Mouse (Mus musculus) CH12.LX (cell line): ENCODE results near the gene Olfr12. TPM values are rescaled to one million over a fixed set of nuclear protein-coding genes. Genes with fewer than 3 reads are reported as not detected.

Experiments used
- DNase-seq: peaks from one replicate; pipeline ENCODE4 v3.0.0-alpha.2; 2013; ENCODE audit errors: extremely low read depth
- H3K27ac ChIP-seq: 2 replicates; pipeline ENCODE4 v1.5.1; 2012; ENCODE audit warnings: low read depth, mild to moderate bottlenecking, control low read depth, moderate library complexity; ENCODE audit not compliant: insufficient read depth
- H3K27me3 ChIP-seq: replicated peaks from 2 replicates; pipeline ENCODE3; 2012; ENCODE audit warnings: inconsistent platforms
- H3K36me3 ChIP-seq, 2 experiments: replicated peaks in 1 of 2; 2 replicates each; pipeline versions ENCODE3 to v1.6.1; 2012; ENCODE audit warnings: inconsistent platforms in 1 of 2, low read length in 1 of 2, mild to moderate bottlenecking in 1 of 2, mixed read lengths in 1 of 2, moderate library complexity in 1 of 2; ENCODE audit not compliant: control insufficient read depth in 1 of 2, insufficient read depth in 1 of 2
- H3K4me1 ChIP-seq, 2 experiments: 2 replicates each; pipeline ENCODE4 v1.6.1; 2012; ENCODE audit warnings: inconsistent platforms in 1 of 2, moderate library complexity in 1 of 2; ENCODE audit not compliant: insufficient read depth in 2 of 2, control insufficient read depth in 1 of 2
- H3K4me2 ChIP-seq: 2 replicates; pipeline ENCODE4 v1.6.1; 2012; ENCODE audit warnings: low read depth, mild to moderate bottlenecking, control low read depth; ENCODE audit not compliant: poor library complexity, insufficient read depth, severe bottlenecking
- H3K4me3 ChIP-seq, 3 experiments: fragments of 150-350 bp in 1 of 3; sonication (generic) in 1 of 3; replicated peaks in 1 of 3; 2 replicates each; pipeline versions ENCODE3 to v1.5.1; 2011 to 2012; ENCODE audit warnings: low read depth in 2 of 3, low read length in 2 of 3, mild to moderate bottlenecking in 2 of 3, moderate library complexity in 2 of 3, control low read depth in 1 of 3, improper control_type of control experiment in 1 of 3, inconsistent platforms in 1 of 3, mixed read lengths in 1 of 3; ENCODE audit not compliant: poor library complexity in 1 of 3
- H3K79me2 ChIP-seq: replicated peaks from 2 replicates; pipeline ENCODE4 v1.6.1; 2012; ENCODE audit warnings: mild to moderate bottlenecking, moderate library complexity; ENCODE audit not compliant: control insufficient read depth, poor library complexity, insufficient read depth, severe bottlenecking; ENCODE audit errors: extremely low read depth
- H3K9ac ChIP-seq: 2 replicates; pipeline ENCODE4 v1.6.1; 2012; ENCODE audit warnings: low read depth, mild to moderate bottlenecking, control low read depth, moderate library complexity; ENCODE audit not compliant: insufficient read depth
- H3K9me3 ChIP-seq: replicated peaks from 2 replicates; pipeline ENCODE3; 2012; ENCODE audit warnings: low read length, inconsistent platforms, mixed read lengths
- CHD1 ChIP-seq: IDR thresholded peaks from 2 replicates; pipeline ENCODE4 v1.6.1; 2012; ENCODE audit warnings: low read depth, low read length, improper control_type of control experiment, inconsistent platforms
- CHD2 ChIP-seq: IDR thresholded peaks from 2 replicates; pipeline ENCODE4 v1.6.1; 2011; ENCODE audit warnings: low read length, improper control_type of control experiment
- CTCF ChIP-seq, 2 experiments: IDR thresholded peaks in 1 of 2; conservative IDR thresholded peaks in 1 of 2; 2 replicates each; pipeline ENCODE4 v1.5.1; 2011 to 2012; ENCODE audit warnings: low read depth in 2 of 2, low read length in 2 of 2, improper control_type of control experiment in 1 of 2, inconsistent platforms in 1 of 2, mild to moderate bottlenecking in 1 of 2, moderate library complexity in 1 of 2
- E2F4 ChIP-seq: IDR thresholded peaks from 2 replicates; pipeline ENCODE4 v1.6.1; 2011; ENCODE audit warnings: low read depth, low read length, improper control_type of control experiment; ENCODE audit not compliant: insufficient replicate concordance
- EP300 ChIP-seq: IDR thresholded peaks from 2 replicates; pipeline ENCODE4 v1.6.1; 2011; ENCODE audit warnings: low read length, improper control_type of control experiment
- HCFC1 ChIP-seq: IDR thresholded peaks from 2 replicates; pipeline ENCODE4 v1.6.1; 2012; ENCODE audit warnings: low read depth, mild to moderate bottlenecking, inconsistent platforms, low read length, improper control_type of control experiment
- IRF4 ChIP-seq: IDR thresholded peaks from 2 replicates; pipeline ENCODE4 v1.6.1; 2014; ENCODE audit warnings: low read depth, mild to moderate bottlenecking, inconsistent platforms, low read length, improper control_type of control experiment
- JUN ChIP-seq: IDR thresholded peaks from 2 replicates; pipeline ENCODE4 v1.6.1; 2011; ENCODE audit warnings: low read depth, mild to moderate bottlenecking, low read length, improper control_type of control experiment, moderate library complexity; ENCODE audit not compliant: insufficient read depth
- KAT2A ChIP-seq: IDR thresholded peaks from 2 replicates; pipeline ENCODE4 v1.6.1; 2012; ENCODE audit warnings: low read length, improper control_type of control experiment, inconsistent platforms; ENCODE audit not compliant: insufficient replicate concordance
- MAFK ChIP-seq: IDR thresholded peaks from 2 replicates; pipeline ENCODE4 v1.6.1; 2011; ENCODE audit warnings: low read length, improper control_type of control experiment; ENCODE audit not compliant: insufficient replicate concordance
- MAX ChIP-seq: IDR thresholded peaks from 2 replicates; pipeline ENCODE4 v1.6.1; 2011; ENCODE audit warnings: low read length, improper control_type of control experiment
- MAZ ChIP-seq: IDR thresholded peaks from 2 replicates; pipeline ENCODE4 v1.6.1; 2012; ENCODE audit warnings: low read depth, mild to moderate bottlenecking, inconsistent platforms, low read length, improper control_type of control experiment, moderate library complexity
- MEF2A ChIP-seq: IDR thresholded peaks from 2 replicates; pipeline ENCODE4 v1.6.1; 2014; ENCODE audit warnings: low read depth, mild to moderate bottlenecking, inconsistent platforms, low read length, improper control_type of control experiment, borderline replicate concordance
- MXI1 ChIP-seq: IDR thresholded peaks from 2 replicates; pipeline ENCODE4 v1.6.1; 2011; ENCODE audit warnings: mild to moderate bottlenecking, low read depth, low read length, improper control_type of control experiment
- NRF1 ChIP-seq: IDR thresholded peaks from 2 replicates; pipeline ENCODE4 v1.6.1; 2014; ENCODE audit warnings: low read depth, mild to moderate bottlenecking, inconsistent platforms, low read length, improper control_type of control experiment, moderate library complexity
- PAX5 ChIP-seq: IDR thresholded peaks from 2 replicates; pipeline ENCODE4 v1.6.1; 2012; ENCODE audit warnings: low read length, inconsistent platforms, mixed read lengths
- SIN3A ChIP-seq: IDR thresholded peaks from 2 replicates; pipeline ENCODE4 v1.6.1; 2012; ENCODE audit warnings: low read length, improper control_type of control experiment, inconsistent platforms
- SMC3 ChIP-seq: IDR thresholded peaks from 2 replicates; pipeline ENCODE4 v1.6.1; 2011; ENCODE audit warnings: low read depth, low read length, improper control_type of control experiment
- TCF12 ChIP-seq: IDR thresholded peaks from 2 replicates; pipeline ENCODE4 v1.6.1; 2014; ENCODE audit warnings: low read depth, mild to moderate bottlenecking, inconsistent platforms, low read length, improper control_type of control experiment
- ZKSCAN1 ChIP-seq: IDR thresholded peaks from 2 replicates; pipeline ENCODE4 v1.6.1; 2012; ENCODE audit warnings: low read depth, inconsistent platforms, low read length, improper control_type of control experiment, borderline replicate concordance
- ZMIZ1 ChIP-seq: IDR thresholded peaks from 2 replicates; pipeline ENCODE4 v1.6.1; 2012; ENCODE audit warnings: low read depth, mild to moderate bottlenecking, inconsistent platforms, low read length, improper control_type of control experiment
- ZNF384 ChIP-seq: IDR thresholded peaks from 2 replicates; pipeline ENCODE4 v1.6.1; 2012; ENCODE audit warnings: low read depth, low read length, improper control_type of control experiment, inconsistent platforms
- dilution Hi-C: fragments of 300-500 bp; cut with MboI; formaldehyde crosslinking; loops from 2 replicates; pipeline ENCODE4 v1.14.3; 2020; ENCODE audit warnings: low sequenced_read_pairs; ENCODE audit not compliant: extremely low pct_unique_long_range_greater_than_20kb, extremely low pct_ligation_motif_present
- in situ Hi-C: fragments of 300-500 bp; cut with MboI; formaldehyde crosslinking; loops from 3 replicates; pipeline ENCODE4 v1.14.3; 2019; ENCODE audit warnings: low sequenced_read_pairs, low pct_ligation_motif_present, low pct_unique_long_range_greater_than_20kb, mixed read lengths
- polyA plus RNA-seq: library from polyadenylated mRNA; unstranded; fragments of >175 nt; gene quantifications from 2 replicates; pipeline ENCODE4 v1.2.1, GENCODE M21; 2012; ENCODE audit warnings: low read depth; ENCODE audit not compliant: insufficient read length
- total RNA-seq, 2 experiments: library from RNA; depleted of rRNA; stranded (reverse); fragments of 300-350 nt in 1 of 2; fragments of >200 nt in 1 of 2; gene quantifications; 2 replicates each; pipeline ENCODE4 v1.2.3; 2012 to 2014

The Olfr12 gene
- total and polyA plus RNA-seq, 3 experiments, result 0.08 TPM; not detected in 2

DNA sequence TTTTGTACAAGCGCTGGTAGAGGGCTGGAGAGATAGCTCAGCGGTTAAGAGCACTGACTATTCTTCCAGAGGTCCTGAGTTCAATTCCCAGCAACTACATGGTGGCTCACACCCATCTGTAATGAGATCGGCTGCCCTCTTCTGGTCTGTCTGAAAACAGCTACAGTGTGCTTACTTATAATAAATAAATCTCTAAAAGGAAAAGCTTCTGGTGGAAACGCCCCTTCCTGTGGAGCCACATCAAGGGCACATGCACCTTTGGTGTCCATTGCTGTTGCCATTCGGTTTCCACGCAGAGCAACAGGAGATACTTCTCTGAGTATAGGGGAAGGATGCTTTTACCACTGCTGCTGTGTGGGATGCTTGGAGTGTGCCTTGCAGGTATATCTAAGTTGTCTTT is 15.4 kb downstream of the Olfr12 start:
- peak; percentile 35 for DNase-seq
- in situ Hi-C loops (no loop called here), dilution Hi-C loops (no loop called here)
- Histone ChIP-seq H3K79me2 (no peaks in the 10 kb centered on the region; the same call in 1 of the 2 replicates), H3K4me2 (no peak overlapping the region), H3K27me3 (peaks cover 24% of the 10 kb centered on the region), H3K36me3 (peaks cover 18 to 33% of the 10 kb centered on the region in 2 experiments), H3K4me3 (no peak overlapping the region), H3K27ac (no peak overlapping the region), H3K4me1 (no peaks in the 10 kb centered on the region), H3K9ac (no peak overlapping the region), H3K9me3 (no peaks in the 10 kb centered on the region)
- TF ChIP-seq PAX5, result no peak
- TF ChIP-seq CTCF (conservative IDR thresholded peaks at IDR 0.05 in 1 of 2, IDR thresholded peaks at IDR 0.05 in 1 of 2; ENCODE audit: low read depth in 2 of 2, low read length in 2 of 2), result peak in 1 of 2 experiments; percentile 41; a peak in 1 of 4 replicates
- TF ChIP-seq TCF12, result no peak
- no peak for TF ChIP-seq CHD1
- no peak for TF ChIP-seq KAT2A
- TF ChIP-seq MAZ, result no peak
- TF ChIP-seq EP300, result no peak
- TF ChIP-seq SIN3A, result no peak

DNA sequence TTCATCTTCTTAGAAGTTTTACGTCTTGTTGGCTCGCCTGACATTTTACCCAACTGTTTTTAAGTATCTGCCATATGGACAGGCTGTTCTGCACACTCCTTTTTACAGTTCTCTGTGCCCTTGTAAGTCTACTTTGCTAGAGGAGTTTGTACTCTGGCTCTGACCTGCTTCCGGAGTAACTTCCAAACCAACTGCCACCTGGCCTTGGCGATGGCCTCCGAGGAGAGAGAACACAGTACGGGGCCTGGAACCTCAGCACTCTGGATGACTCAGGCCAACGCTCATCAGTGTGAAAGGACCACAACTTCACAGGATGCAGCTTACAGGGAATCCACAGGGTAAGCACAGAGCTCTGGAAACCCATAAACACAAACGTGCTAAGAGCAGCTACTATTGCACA is 16.1 kb downstream of the Olfr12 start:
- Histone ChIP-seq H3K4me1 (no peaks in the 10 kb centered on the region), H3K9ac (no peak overlapping the region), H3K36me3 (peaks cover 26 to 40% of the 10 kb centered on the region in 2 experiments), H3K4me3 (no peak overlapping the region), H3K4me2 (no peak overlapping the region), H3K27me3 (peaks cover 20% of the 10 kb centered on the region), H3K9me3 (no peaks in the 10 kb centered on the region), H3K27ac (no peak overlapping the region), H3K79me2 (no peaks in the 10 kb centered on the region)
- dilution Hi-C loops (no loop called here), in situ Hi-C loops (no loop called here)
- no peak for TF ChIP-seq ZNF384
- TF ChIP-seq E2F4, result no peak
- TF ChIP-seq JUN, result no peak
- no peak for TF ChIP-seq ZKSCAN1
- TF ChIP-seq CHD2, result no peak
- no peak for DNase-seq

DNA sequence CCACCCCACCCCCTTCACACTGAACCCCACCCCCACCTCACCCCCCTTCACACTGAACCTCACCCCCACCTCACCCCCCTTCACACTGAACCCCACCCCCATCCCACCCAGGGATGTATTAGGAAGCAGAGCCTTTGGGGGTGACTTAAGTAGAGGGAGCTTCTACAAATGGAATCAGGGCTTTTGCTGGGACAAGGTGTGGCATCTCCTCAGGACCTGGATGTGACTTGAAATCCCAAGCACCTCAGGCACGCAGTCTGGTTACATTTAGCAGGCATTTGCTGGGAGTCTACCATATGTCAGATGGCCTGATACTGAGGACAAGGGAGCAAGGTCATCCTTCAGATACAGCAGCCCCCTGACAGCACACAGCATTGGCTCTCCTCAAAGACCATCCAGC is 17.0 kb downstream of the Olfr12 start:
- DNase-seq, result no peak
- no peaks in the 10 kb centered on the region for H3K9me3 ChIP-seq
- dilution Hi-C loops (no loop called here), in situ Hi-C loops (no loop called here)
- H3K4me3 ChIP-seq, result no peak overlapping the region
- no peak overlapping the region for H3K27ac ChIP-seq
- peaks cover 0 to 2% of the 10 kb centered on the region in 2 experiments; a peak in 1 of 4 replicates for H3K4me1 ChIP-seq
- peaks cover 15% of the 10 kb centered on the region for H3K27me3 ChIP-seq
- no peak overlapping the region for H3K9ac ChIP-seq
- TF ChIP-seq MXI1 (no peak), HCFC1 (no peak), IRF4 (no peak), E2F4 (no peak), EP300 (no peak), SMC3 (no peak), MAX (no peak), CTCF (conservative IDR thresholded peaks at IDR 0.05 in 1 of 2, IDR thresholded peaks at IDR 0.05 in 1 of 2; ENCODE audit: low read depth in 2 of 2, low read length in 2 of 2) (no peak), MAFK (no peak), ZMIZ1 (no peak), NRF1 (no peak), MEF2A (no peak)
- 0 out of 2 replicates have a peak, but pooled peaks cover under 1% of the 10 kb centered on the region for H3K79me2 ChIP-seq
- peaks cover 34 to 49% of the 10 kb centered on the region in 2 experiments for H3K36me3 ChIP-seq
- H3K4me2 ChIP-seq, result no peak overlapping the region
